Mouse (Mus musculus) olfactory bulb, adult 2 months (tissue): ENCODE results near the gene Gpr132. TPM values are rescaled to one million over a fixed set of nuclear protein-coding genes. Genes with fewer than 3 reads are reported as not detected.

ENCODE experiments used
- H3K27ac ChIP-seq: fragments of 200-500 bp; 2 replicates; pipeline ENCODE4 v1.5.1; 2012; ENCODE audit warnings: low read depth, low read length; ENCODE audit not compliant: insufficient read depth
- H3K4me1 ChIP-seq: fragments of 200-500 bp; 2 replicates; pipeline ENCODE4 v1.6.1; 2012; ENCODE audit warnings: low read length; ENCODE audit not compliant: control insufficient read depth, insufficient read depth
- H3K4me3 ChIP-seq: fragments of 200-500 bp; 2 replicates; pipeline ENCODE4 v1.5.1; 2012; ENCODE audit warnings: mild to moderate bottlenecking, low read depth, low read length, moderate library complexity; ENCODE audit not compliant: insufficient read depth
- CTCF ChIP-seq: fragments of 200-500 bp; IDR thresholded peaks from 2 replicates; pipeline ENCODE4 v1.5.1; 2012; ENCODE audit warnings: low read depth, mild to moderate bottlenecking, low read length, moderate library complexity; ENCODE audit not compliant: insufficient read depth
- POLR2A ChIP-seq: fragments of 200-500 bp; IDR thresholded peaks from 2 replicates; pipeline ENCODE4 v1.6.1; 2012; ENCODE audit warnings: mild to moderate bottlenecking, low read depth, low read length, moderate library complexity; ENCODE audit not compliant: insufficient read depth
- WGBS: fragments of 180-500 bp; shearing (Covaris S2); methylation state at CpG from one replicate; pipeline ENCODE4 v1.1.7; 2018; 5-methylcytosine and 5-hydroxymethylcytosine counted together
- polyA plus RNA-seq: library from polyadenylated mRNA; stranded (reverse); fragments of >200 nt; gene quantifications from 2 replicates; pipeline ENCODE4 v1.2.4, GENCODE M21; 2012; ENCODE audit warnings: low replicate concordance; ENCODE audit not compliant: missing spikeins, insufficient read depth, insufficient read length

The Gpr132 gene
- polyA plus RNA-seq, 1 experiment = not detected

- TF ChIP-seq CTCF (no peak), POLR2A (no peak)
- WGBS = 93% methylated on average over 2 of the region's 2 CpGs
- H3K4me3 ChIP-seq = no peak overlapping the region
- H3K4me1 ChIP-seq = peaks cover 14% of the 10 kb centered on the region
- no peak overlapping the region for H3K27ac ChIP-seq
These were observed 3.2 kb upstream of the Gpr132 start for GRCm38 (mm10) chr12:112871272-112871671.

DNA sequence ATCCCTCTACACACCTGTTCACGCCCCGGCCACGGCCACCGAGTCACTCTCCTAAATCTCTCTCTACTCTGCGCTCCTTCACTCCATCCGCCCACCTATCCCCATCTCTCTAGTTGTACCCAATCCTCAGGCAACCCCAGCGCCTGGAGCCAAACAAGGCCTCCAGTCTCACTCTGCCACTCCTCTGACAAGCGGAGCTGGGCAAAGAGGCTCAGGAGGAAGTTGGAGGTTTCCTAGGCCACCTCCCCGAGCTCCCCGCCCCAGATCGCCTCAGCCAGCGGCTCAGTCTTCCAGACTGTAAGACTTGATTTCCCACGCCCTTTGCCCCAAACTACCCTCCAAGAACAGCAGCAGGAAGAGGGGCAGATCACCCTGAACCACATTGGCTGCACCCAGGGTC is 2.7 kb upstream of the Gpr132 start:
- peaks cover 9% of the 10 kb centered on the region for H3K4me1 ChIP-seq
- H3K4me3 ChIP-seq = no peak overlapping the region
- TF ChIP-seq CTCF (no peak), POLR2A (no peak)
- no peak overlapping the region for H3K27ac ChIP-seq
- WGBS = 73% methylated on average over 13 of the region's 13 CpGs

DNA sequence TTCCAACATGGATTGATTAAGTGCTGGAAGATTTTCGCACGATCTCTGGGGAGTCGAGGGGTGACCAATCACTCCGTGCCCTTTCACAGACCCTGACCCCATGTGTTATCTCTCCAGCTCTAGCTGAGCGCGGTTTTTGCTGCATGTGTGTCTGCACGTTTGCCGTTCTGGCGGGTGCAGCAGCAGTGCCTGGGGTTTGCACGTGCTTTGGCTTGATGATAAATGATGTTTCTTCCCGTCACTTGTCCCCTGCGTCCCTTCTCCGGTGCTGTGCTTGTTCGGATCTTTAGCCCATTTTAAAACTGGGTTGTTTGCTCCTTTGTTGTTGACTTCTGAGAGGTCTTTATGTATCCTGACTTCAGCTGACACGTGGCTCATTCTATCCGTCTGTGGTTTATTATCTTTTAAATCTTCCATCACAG is 1.8 kb upstream of the Gpr132 start:
- H3K27ac ChIP-seq = no peak overlapping the region
- TF ChIP-seq POLR2A (no peak), CTCF (no peak)
- H3K4me1 ChIP-seq = peaks cover 7% of the 10 kb centered on the region
- H3K4me3 ChIP-seq = no peak overlapping the region
- WGBS = 42% methylated on average over 16 of the region's 16 CpGs

GRCm38 (mm10) chr12:112867106-112867674 is 838 bp downstream of the Gpr132 start:
- H3K4me1 ChIP-seq = peaks cover 4% of the 10 kb centered on the region
- no peak overlapping the region for H3K27ac ChIP-seq
- WGBS = 92% methylated on average over 7 of the region's 7 CpGs
- no peak for TF ChIP-seq CTCF
- no peak for TF ChIP-seq POLR2A
- H3K4me3 ChIP-seq = no peak overlapping the region

DNA sequence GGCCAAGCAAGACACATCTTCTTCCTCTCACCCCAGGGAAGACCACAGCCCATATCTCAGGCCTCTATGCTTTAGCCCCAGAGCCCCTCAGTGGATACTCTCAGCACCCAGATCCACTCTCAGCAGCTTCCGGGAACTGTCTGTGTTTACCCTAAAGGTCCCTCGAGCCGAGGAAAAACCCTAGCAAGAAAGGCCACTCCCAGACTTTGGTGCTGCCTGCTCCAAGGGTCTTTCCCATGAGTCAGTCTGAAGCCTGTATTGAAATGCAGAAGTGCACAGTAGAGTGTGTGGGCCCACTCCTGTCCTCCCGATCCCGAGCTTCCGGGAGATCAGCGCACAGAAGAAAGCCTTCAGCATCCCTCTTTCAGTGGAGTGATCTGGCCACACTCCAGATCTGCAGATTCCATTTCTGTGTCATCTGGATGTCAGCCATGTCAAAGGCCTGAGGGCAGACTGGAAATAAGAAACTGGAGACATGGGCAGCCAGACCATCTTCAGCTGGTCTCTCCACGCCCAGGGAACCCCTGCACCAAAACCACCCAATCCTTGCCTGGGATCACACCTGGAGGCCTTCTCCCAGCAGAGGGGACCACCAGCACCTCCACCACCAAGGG is 1.5 kb downstream of the Gpr132 start:
- WGBS = 63% methylated on average over 8 of the region's 8 CpGs
- Histone ChIP-seq H3K4me3 (no peak overlapping the region), H3K4me1 (peaks cover 4% of the 10 kb centered on the region), H3K27ac (no peak overlapping the region)
- TF ChIP-seq POLR2A (no peak), CTCF (no peak)

DNA sequence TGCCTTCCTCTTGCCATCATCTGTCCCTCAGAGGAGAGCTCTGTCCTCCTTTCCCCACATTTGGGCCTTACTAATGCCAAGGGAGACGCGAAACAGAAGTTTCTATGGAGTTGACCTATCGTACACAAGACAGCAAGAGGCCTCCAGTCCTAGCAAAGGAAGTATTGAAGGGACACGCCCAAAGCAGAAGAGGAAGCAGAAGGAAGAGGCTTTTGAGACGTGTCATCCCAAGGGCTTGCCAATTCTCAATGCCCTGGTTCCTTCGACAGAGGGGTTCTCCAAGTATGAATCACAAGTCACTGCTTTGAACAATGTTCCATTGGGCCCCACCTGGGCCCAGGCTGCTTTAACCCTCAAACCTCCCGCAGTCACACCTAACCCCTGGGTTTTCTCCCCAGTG is 3.2 kb downstream of the Gpr132 start:
- Histone ChIP-seq H3K4me1 (peaks cover 3% of the 10 kb centered on the region), H3K4me3 (no peak overlapping the region), H3K27ac (no peak overlapping the region)
- TF ChIP-seq POLR2A (no peak), CTCF (no peak)
- WGBS = 90% methylated on average over 7 of the region's 7 CpGs

DNA sequence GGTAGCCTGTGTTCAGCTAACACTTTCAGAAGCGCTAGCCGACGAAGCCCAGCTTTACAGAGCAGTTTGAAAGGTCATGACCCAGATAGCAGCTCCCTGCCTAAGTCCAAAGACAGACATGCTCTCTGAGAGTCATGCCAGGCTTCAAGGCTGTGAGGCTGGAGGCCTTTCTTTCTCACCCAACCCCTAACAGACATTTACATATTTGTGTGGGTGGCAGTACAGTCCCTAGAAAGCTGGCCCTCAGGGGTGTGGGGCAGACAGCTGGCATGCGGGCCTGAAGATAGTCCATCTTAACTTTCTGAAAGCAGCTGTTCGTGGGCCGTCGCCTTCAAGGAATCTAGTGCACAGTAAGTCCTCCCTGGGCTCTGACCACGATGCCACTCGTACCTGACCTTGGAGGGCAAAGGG is 6.1 kb downstream of the Gpr132 start:
- TF ChIP-seq POLR2A = no peak
- WGBS = 83% methylated on average over 9 of the region's 9 CpGs
- no peak overlapping the region for H3K4me3 ChIP-seq
- H3K4me1 ChIP-seq = no peaks in the 10 kb centered on the region; the same call in 1 of the 2 replicates
- no peak overlapping the region for H3K27ac ChIP-seq

- no peak for TF ChIP-seq CTCF
- no peak for TF ChIP-seq POLR2A
- WGBS = 84% methylated on average over 7 of the region's 7 CpGs
- H3K27ac ChIP-seq = no peak overlapping the region
- H3K4me3 ChIP-seq = no peak overlapping the region
- H3K4me1 ChIP-seq = no peaks in the 10 kb centered on the region
These were observed 7.3 kb downstream of the Gpr132 start for GRCm38 (mm10) chr12:112860765-112861164.

- H3K4me3 ChIP-seq = no peak overlapping the region; the same call in 1 of the 2 replicates
- WGBS = 81% methylated on average over 8 of the region's 8 CpGs
These were observed 8.1 kb downstream of the Gpr132 start for GRCm38 (mm10) chr12:112859930-112860329.

More at GRCm38 (mm10) chr12:112859930-112860329, 8.1 kb downstream of the Gpr132 start:
- TF ChIP-seq CTCF (no peak), POLR2A (no peak)
- Histone ChIP-seq H3K4me1 (no peaks in the 10 kb centered on the region), H3K27ac (no peak overlapping the region)
